ENCODE assay signal across 30 mouse cellular contexts in the genomic region with DNA sequence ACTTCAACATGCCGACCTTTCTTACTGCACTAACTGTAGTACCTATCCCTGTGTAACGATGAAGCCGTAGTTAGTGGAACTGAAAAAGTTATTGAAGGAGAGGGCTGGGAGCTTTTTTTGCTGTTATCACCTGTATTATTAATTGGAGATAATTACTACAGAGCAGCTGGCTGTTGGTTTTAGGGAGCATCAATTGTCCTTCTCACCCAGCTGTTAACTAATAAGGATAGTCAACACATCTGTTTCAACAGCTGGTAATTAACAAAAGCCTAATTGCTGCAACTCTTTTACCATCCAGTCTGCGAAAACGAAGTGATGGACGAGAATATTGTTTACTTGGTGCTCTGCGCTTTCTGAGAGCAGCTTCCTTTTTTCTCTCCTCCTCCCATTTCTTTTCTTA.
A peak's percentile ranks its signal among the peaks of the same experiment; 100 is the strongest.
DNase-seq lines count a peak whose midpoint lies in the region; ATAC-seq lines count a peak whose summit lies in the region.
"Had no signal": no experiment of that assay in that cellular context is flagged by ENCODE, and none has a peak within 500 bp of the region (broad histone marks: within the 10 kb centered on the region; RNA-seq: fewer than 3 reads in every experiment).

No protein-coding gene starts in this region.

- H3K9ac ChIP-seq in hindbrain, embryonic 14.5 days: no peak overlapping the region
- H3K9ac ChIP-seq in forebrain, embryonic 13.5 days: no peak overlapping the region
- no peak overlapping the region; the same call in 1 of the 2 replicates for H3K9ac ChIP-seq in midbrain, embryonic 11.5 days (ENCODE audit: low read length)
- H3K9ac ChIP-seq in midbrain, embryonic 16.5 days (ENCODE audit: low read depth, low read length): no peak overlapping the region
- H3K9ac ChIP-seq: embryonic facial prominence, embryonic 15.5 days; limb, embryonic 15.5 days; liver, embryonic 13.5 days; neural tube, embryonic 13.5 days had no signal

- ATAC-seq in hindbrain, embryonic 14.5 days (ENCODE audit: low FRiP score): no peak
- ATAC-seq in forebrain, embryonic 13.5 days: no peak; the same call in 1 of the 2 replicates
- ATAC-seq in midbrain, embryonic 11.5 days (ENCODE audit: low FRiP score): 0 out of 2 replicates have a peak, but pooled peaks have one; percentile 36
- ATAC-seq in midbrain, embryonic 16.5 days: no peak
- ATAC-seq: CD4-positive, CD25-positive, alpha-beta regulatory T cell, adult 4 months; intestine, postnatal 0 days; lung, postnatal 0 days had no signal

- peak; percentile 30 for DNase-seq in hindbrain, embryonic 14.5 days (ENCODE audit: low spot score)
- no peak for DNase-seq in hindbrain, embryonic 10.5 days (ENCODE audit: low spot score)
- DNase-seq in midbrain, embryonic 11.5 days (ENCODE audit: low spot score, missing footprints): peak; percentile 87
- no peak for DNase-seq in cerebellum, adult 9-11 months
- DNase-seq in gastrocnemius, postnatal 10 days: no peak
- DNase-seq: adrenal gland, postnatal 14 days; cerebellum, adult 11-12 months; cerebellum, postnatal 14 days; gastrocnemius, postnatal 36 days; heart, adult 18-20 months; heart, postnatal 36 days; kidney, adult 9 months; kidney, postnatal 10 days; layer of hippocampus, adult 9-11 months; liver, embryonic 13.5 days; lung, adult 18-20 months; right cerebral cortex, postnatal 25 days; thymus, postnatal 14 days had no signal

- 33% methylated on average over 7 of the region's 7 CpGs for whole genome bisulfite sequencing in hindbrain, embryonic 14.5 days
- WGBS in hindbrain, embryonic 10.5 days: 50% methylated on average over 7 of the region's 7 CpGs
- WGBS in forebrain, embryonic 13.5 days: 3% methylated on average over 7 of the region's 7 CpGs
- 15% methylated on average over 7 of the region's 7 CpGs for WGBS in midbrain, embryonic 11.5 days
- 14% methylated on average over 7 of the region's 7 CpGs for WGBS in midbrain, embryonic 16.5 days

- no peak overlapping the region for H3K27ac ChIP-seq in hindbrain, embryonic 14.5 days
- H3K27ac ChIP-seq in hindbrain, embryonic 10.5 days: no peak overlapping the region
- H3K27ac ChIP-seq in forebrain, embryonic 13.5 days: no peak overlapping the region
- no peak overlapping the region for H3K27ac ChIP-seq in midbrain, embryonic 11.5 days (ENCODE audit: low read depth, low read length)
- no peak overlapping the region for H3K27ac ChIP-seq in midbrain, embryonic 16.5 days (ENCODE audit: low read length)
- H3K27ac ChIP-seq: embryonic facial prominence, embryonic 10.5 days; embryonic facial prominence, embryonic 15.5 days; limb, embryonic 10.5 days; limb, embryonic 15.5 days; liver, embryonic 13.5 days; neural tube, embryonic 13.5 days had no signal

- no peaks in the 10 kb centered on the region for H3K4me1 ChIP-seq in hindbrain, embryonic 14.5 days (replicated peaks; ENCODE audit: control insufficient read depth, insufficient read depth, low read length)
- H3K4me1 ChIP-seq in hindbrain, embryonic 10.5 days (replicated peaks): peaks cover 31% of the 10 kb centered on the region
- peaks cover 23% of the 10 kb centered on the region for H3K4me1 ChIP-seq in forebrain, embryonic 13.5 days
- peaks cover 13% of the 10 kb centered on the region for H3K4me1 ChIP-seq in midbrain, embryonic 11.5 days (ENCODE audit: control insufficient read depth, insufficient read depth, low read length)
- H3K4me1 ChIP-seq in midbrain, embryonic 16.5 days (ENCODE audit: control insufficient read depth, insufficient read depth, low read length): peaks cover 13% of the 10 kb centered on the region
- H3K4me1 ChIP-seq: embryonic facial prominence, embryonic 15.5 days; limb, embryonic 10.5 days; limb, embryonic 15.5 days; neural tube, embryonic 13.5 days had no signal

- H3K27me3 ChIP-seq in hindbrain, embryonic 14.5 days (ENCODE audit: control insufficient read depth, insufficient read depth, low read length): no peaks in the 10 kb centered on the region
- H3K27me3 ChIP-seq in hindbrain, embryonic 10.5 days (ENCODE audit: insufficient read depth, poor library complexity, severe bottlenecking): no peaks in the 10 kb centered on the region
- no peaks in the 10 kb centered on the region for H3K27me3 ChIP-seq in forebrain, embryonic 13.5 days
- H3K27me3 ChIP-seq in midbrain, embryonic 11.5 days (ENCODE audit: control insufficient read depth, insufficient read depth, low read length): no peaks in the 10 kb centered on the region; the same call in 1 of the 2 replicates
- H3K27me3 ChIP-seq in midbrain, embryonic 16.5 days (ENCODE audit: control insufficient read depth, insufficient read depth, low read depth, low read length): no peaks in the 10 kb centered on the region
- H3K27me3 ChIP-seq: embryonic facial prominence, embryonic 15.5 days; limb, embryonic 15.5 days; liver, embryonic 13.5 days had no signal

- H3K4me2 ChIP-seq in hindbrain, embryonic 14.5 days (replicated peaks): no peak overlapping the region
- H3K4me2 ChIP-seq in forebrain, embryonic 13.5 days: peak overlapping the region; percentile 30
- peak overlapping the region; percentile 31 for H3K4me2 ChIP-seq in midbrain, embryonic 11.5 days
- peak overlapping the region; percentile 28 for H3K4me2 ChIP-seq in midbrain, embryonic 16.5 days (ENCODE audit: low read length)
- H3K4me2 ChIP-seq: embryonic facial prominence, embryonic 15.5 days; heart, embryonic 11.5 days; limb, embryonic 15.5 days; liver, embryonic 13.5 days; neural tube, embryonic 13.5 days had no signal

- H3K4me3 ChIP-seq in hindbrain, embryonic 14.5 days (replicated peaks; ENCODE audit: low read length): no peak overlapping the region
- H3K4me3 ChIP-seq in hindbrain, embryonic 10.5 days: no peak overlapping the region
- no peak overlapping the region for H3K4me3 ChIP-seq in forebrain, embryonic 13.5 days
- H3K4me3 ChIP-seq in midbrain, embryonic 11.5 days (ENCODE audit: low read depth, low read length): no peak overlapping the region
- H3K4me3 ChIP-seq in midbrain, embryonic 16.5 days (ENCODE audit: low read depth, low read length): no peak overlapping the region
- H3K4me3 ChIP-seq: embryonic facial prominence, embryonic 10.5 days; embryonic facial prominence, embryonic 15.5 days; limb, embryonic 10.5 days; limb, embryonic 15.5 days; liver, embryonic 13.5 days; myocyte; neural tube, embryonic 13.5 days had no signal

- no peaks in the 10 kb centered on the region for H3K36me3 ChIP-seq in hindbrain, embryonic 14.5 days (replicated peaks; ENCODE audit: control insufficient read depth, insufficient read depth)
- H3K36me3 ChIP-seq in hindbrain, embryonic 10.5 days: no peaks in the 10 kb centered on the region
- no peaks in the 10 kb centered on the region for H3K36me3 ChIP-seq in forebrain, embryonic 13.5 days (ENCODE audit: poor library complexity, severe bottlenecking)
- no peaks in the 10 kb centered on the region for H3K36me3 ChIP-seq in midbrain, embryonic 11.5 days (ENCODE audit: control insufficient read depth, insufficient read depth, low read length)
- no peaks in the 10 kb centered on the region for H3K36me3 ChIP-seq in midbrain, embryonic 16.5 days (ENCODE audit: control insufficient read depth, insufficient read depth, low read length)
- H3K36me3 ChIP-seq: embryonic facial prominence, embryonic 10.5 days; embryonic facial prominence, embryonic 15.5 days; limb, embryonic 10.5 days; limb, embryonic 15.5 days; liver, embryonic 13.5 days; neural tube, embryonic 13.5 days had no signal

- H3K9me3 ChIP-seq in hindbrain, embryonic 14.5 days (ENCODE audit: control insufficient read depth, low read length): no peaks in the 10 kb centered on the region
- H3K9me3 ChIP-seq in hindbrain, embryonic 10.5 days: no peaks in the 10 kb centered on the region
- no peaks in the 10 kb centered on the region for H3K9me3 ChIP-seq in forebrain, embryonic 13.5 days (replicated peaks)
- H3K9me3 ChIP-seq in midbrain, embryonic 11.5 days (ENCODE audit: control insufficient read depth, low read length): no peaks in the 10 kb centered on the region
- H3K9me3 ChIP-seq in midbrain, embryonic 16.5 days (replicated peaks; ENCODE audit: control insufficient read depth, low read length, poor library complexity, severe bottlenecking): no peaks in the 10 kb centered on the region
- H3K9me3 ChIP-seq: embryonic facial prominence, embryonic 10.5 days; embryonic facial prominence, embryonic 15.5 days; limb, embryonic 10.5 days; limb, embryonic 15.5 days; liver, embryonic 13.5 days; neural tube, embryonic 13.5 days had no signal

Comparison
In these comparisons a context has a peak if more than half of its experiments do, and no peak if none do; other contexts are left out.
1. DNase-seq: peak in hindbrain, embryonic 14.5 days (single experiment) and midbrain, embryonic 11.5 days (single experiment); none in hindbrain, embryonic 10.5 days (single experiment), cerebellum, adult 9-11 months (single experiment) and gastrocnemius, postnatal 10 days (single experiment).